Mouse (Mus musculus) heart, embryonic 11.5 days (tissue): Measurements from ENCODE around the gene Prr5l. TPM values are rescaled to one million over a fixed set of nuclear protein-coding genes. Genes with fewer than 3 reads are reported as not detected.
"Not testable (repeated sequence)": the region's sequence is repeated elsewhere in the genome, so short reads cannot be mapped to it uniquely, and the experiment has no call there.

Experiments
- ATAC-seq: fragments of 200-750 bp; cut with Nextera tagmentation; replicated peaks from 2 replicates; pipeline ENCODE4 v1.8.0; 2017; ENCODE audit warnings: moderate library complexity; ENCODE audit not compliant: insufficient number of reproducible peaks, low FRiP score, low TSS enrichment
- H3K27ac ChIP-seq: fragments of 300-500 bp; sonication (generic); 2 replicates; pipeline ENCODE4 v1.5.1; 2014; ENCODE audit warnings: mild to moderate bottlenecking, low read depth, low read length
- H3K27me3 ChIP-seq: fragments of 300-500 bp; sonication (generic); 2 replicates; pipeline ENCODE4 v1.6.1; 2014; ENCODE audit warnings: mild to moderate bottlenecking, low read length, mixed read lengths; ENCODE audit not compliant: control insufficient read depth, insufficient read depth
- H3K36me3 ChIP-seq: fragments of 300-500 bp; sonication (generic); 2 replicates; pipeline ENCODE4 v1.6.1; 2014; ENCODE audit warnings: mild to moderate bottlenecking, low read length, moderate library complexity, mixed read lengths; ENCODE audit not compliant: control insufficient read depth, insufficient read depth
- H3K4me1 ChIP-seq: fragments of 300-500 bp; sonication (generic); 2 replicates; pipeline ENCODE4 v1.6.1; 2014; ENCODE audit warnings: low read length; ENCODE audit not compliant: control insufficient read depth, insufficient read depth
- H3K4me2 ChIP-seq: fragments of 300-500 bp; sonication (generic); 2 replicates; pipeline ENCODE4 v1.6.1; 2014; ENCODE audit warnings: mild to moderate bottlenecking, moderate library complexity
- H3K4me3 ChIP-seq: fragments of 300-500 bp; sonication (generic); 2 replicates; pipeline ENCODE4 v1.5.1; 2014; ENCODE audit warnings: low read depth, low read length
- H3K9ac ChIP-seq: fragments of 300-500 bp; sonication (generic); 2 replicates; pipeline ENCODE4 v1.6.1; 2014; ENCODE audit warnings: mild to moderate bottlenecking, low read depth, low read length, moderate library complexity
- H3K9me3 ChIP-seq: fragments of 300-500 bp; sonication (generic); replicated peaks from 2 replicates; pipeline ENCODE4 v1.6.1; 2016; ENCODE audit warnings: low read length; ENCODE audit not compliant: control insufficient read depth
- WGBS: fragments of 180-500 bp; shearing (Covaris S2); extraction: QIAGEN DNeasy Blood & Tissue Kit; methylation state at CpG from one replicate; pipeline ENCODE4 v1.1.7; 2014; ENCODE audit not compliant: insufficient replicate concordance; 5-methylcytosine and 5-hydroxymethylcytosine counted together
- polyA plus RNA-seq: library from polyadenylated mRNA; unstranded; fragments of >200 nt; fragmentation: Nextera tagmentation; extraction: Ambion mirVana; gene quantifications from 2 replicates; pipeline ENCODE4 v1.2.1, GENCODE M21; 2014

Gene Prr5l
- polyA plus RNA-seq, 1 experiment from 2014 or later: 9.2 TPM

DNA sequence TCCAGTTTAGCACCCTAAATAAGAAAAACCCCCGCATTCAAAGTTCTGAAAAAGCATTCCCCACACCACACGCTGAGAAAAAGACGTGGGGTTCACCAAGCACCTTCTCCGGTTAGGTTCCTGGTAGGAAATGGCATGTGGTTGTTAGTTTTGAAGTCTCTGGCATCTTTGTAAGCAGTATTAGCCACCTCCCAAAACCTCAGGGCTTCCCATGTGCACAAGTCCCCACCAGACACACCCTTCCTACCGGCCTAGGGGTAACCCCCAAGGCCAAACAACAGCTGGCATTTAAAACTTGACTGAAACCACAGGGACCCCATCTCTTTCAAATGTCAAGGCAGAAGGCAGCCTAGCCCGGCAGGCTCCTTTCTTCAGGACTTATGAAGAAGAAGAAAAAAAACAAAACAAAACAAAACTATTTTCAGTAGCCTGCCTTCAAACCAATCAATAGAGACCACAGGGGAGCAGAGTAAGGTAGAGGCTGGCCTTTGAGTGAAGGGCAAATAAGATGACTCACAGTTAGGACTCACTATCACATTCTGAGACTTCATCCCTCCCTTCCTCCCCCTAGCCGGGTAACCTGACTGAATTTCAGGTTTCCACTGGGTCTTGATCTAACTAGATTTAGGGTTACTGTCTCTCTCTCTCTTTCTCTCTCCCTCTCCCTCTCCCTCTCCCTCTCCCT is 126.6 kb downstream of the Prr5l start:
- Histone ChIP-seq H3K9me3 (no peaks in the 10 kb centered on the region), H3K27ac (no peak overlapping the region), H3K27me3 (no peaks in the 10 kb centered on the region), H3K4me3 (no peak overlapping the region), H3K9ac (no peak overlapping the region), H3K36me3 (no peaks in the 10 kb centered on the region), H3K4me2 (no peak overlapping the region), H3K4me1 (peaks cover 16% of the 10 kb centered on the region)
- ATAC-seq: no peak
- 37% methylated on average over 7 of the region's 7 CpGs for WGBS

DNA sequence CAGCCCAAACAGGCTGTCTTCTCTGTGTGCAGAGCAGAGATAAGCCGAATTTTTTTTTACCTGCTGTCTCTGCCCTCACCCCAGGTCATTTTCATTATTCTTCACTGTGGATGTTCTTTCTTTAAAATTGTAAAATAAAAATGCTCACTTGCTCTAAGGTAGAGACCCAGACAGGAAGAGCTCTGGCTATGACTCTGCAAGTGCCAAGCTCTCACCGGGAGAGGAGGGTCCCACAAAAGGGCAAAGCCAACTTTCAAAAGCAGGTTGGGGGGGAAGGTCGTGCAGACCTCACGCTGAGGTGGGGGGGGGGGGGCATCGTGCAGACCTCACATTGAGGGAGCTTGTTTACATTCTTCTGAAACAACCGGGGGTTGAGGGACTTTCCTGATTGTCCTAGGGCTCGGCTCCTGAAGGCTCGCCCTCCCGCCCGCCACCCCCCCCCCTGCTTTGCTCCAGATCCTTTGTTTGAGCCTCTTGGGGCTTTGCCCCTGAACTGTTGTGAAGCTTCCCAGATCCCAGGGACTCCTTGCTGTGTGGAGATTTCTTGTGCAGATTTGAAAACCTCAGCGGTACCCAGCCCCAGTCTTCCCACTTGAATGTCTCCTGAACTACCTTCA is 127.8 kb downstream of the Prr5l start:
- Histone ChIP-seq H3K4me3 (peak overlapping the region; percentile 21; the same call in 1 of the 2 replicates), H3K4me1 (peaks cover 20% of the 10 kb centered on the region), H3K27ac (no peak overlapping the region), H3K36me3 (no peaks in the 10 kb centered on the region), H3K4me2 (peak overlapping the region; percentile 60), H3K27me3 (no peaks in the 10 kb centered on the region), H3K9me3 (no peaks in the 10 kb centered on the region), H3K9ac (0 out of 2 replicates have a peak overlapping the region, but pooled peaks have one; percentile 63)
- 7% methylated on average over 11 of the region's 11 CpGs for WGBS
- no peak for ATAC-seq

DNA sequence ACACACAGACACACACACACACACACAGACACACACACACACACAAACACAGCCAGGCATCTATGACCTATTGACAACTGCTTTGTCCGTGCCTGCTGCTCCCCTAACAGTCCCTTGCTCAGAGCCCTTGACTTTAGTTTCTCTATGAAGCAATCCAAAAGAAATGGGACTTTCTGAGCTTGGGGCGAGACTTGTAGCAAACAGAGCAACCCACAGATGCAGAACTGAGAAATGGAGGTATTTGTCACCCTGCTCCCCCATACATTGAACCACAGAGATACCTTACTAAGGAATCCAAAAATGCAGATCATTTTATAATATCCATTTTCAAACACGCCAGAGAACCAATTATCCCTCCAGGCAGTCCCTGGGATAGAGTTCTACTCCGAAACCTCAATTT is 128.4 kb downstream of the Prr5l start:
- 66% methylated on average over 4 of the region's 4 CpGs for WGBS

DNA sequence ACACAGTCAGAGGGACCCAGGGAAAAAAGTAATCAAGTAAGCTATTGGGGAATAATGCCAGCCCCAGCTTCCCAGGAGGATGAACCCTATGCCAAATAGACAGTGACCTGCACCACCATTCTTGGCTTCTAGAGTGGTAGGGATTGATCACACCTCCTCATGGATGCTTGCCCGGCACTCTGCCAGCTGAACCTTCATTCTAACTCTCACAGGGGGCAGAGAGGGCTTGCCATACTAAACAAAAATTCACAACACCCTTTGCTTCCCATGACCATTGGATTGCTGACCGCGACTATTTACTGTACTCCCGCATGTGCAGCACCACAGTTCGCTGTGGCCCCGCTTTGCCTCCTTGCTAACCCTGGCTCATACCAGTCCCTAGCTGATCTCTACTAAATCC is 129.8 kb downstream of the Prr5l start:
- Histone ChIP-seq H3K4me1 (peaks cover 20% of the 10 kb centered on the region), H3K9ac (no peak overlapping the region), H3K4me2 (no peak overlapping the region), H3K27me3 (no peaks in the 10 kb centered on the region), H3K36me3 (no peaks in the 10 kb centered on the region), H3K27ac (no peak overlapping the region), H3K9me3 (no peaks in the 10 kb centered on the region), H3K4me3 (no peak overlapping the region)
- ATAC-seq: no peak
- 86% methylated on average over 6 of the region's 6 CpGs for WGBS

More for the DNA sequence above, 128.4 kb downstream of the Prr5l start:
- Histone ChIP-seq H3K4me2 (no peak overlapping the region), H3K4me1 (peaks cover 20% of the 10 kb centered on the region), H3K27me3 (no peaks in the 10 kb centered on the region), H3K9me3 (no peaks in the 10 kb centered on the region), H3K27ac (no peak overlapping the region), H3K4me3 (no peak overlapping the region), H3K9ac (no peak overlapping the region), H3K36me3 (no peaks in the 10 kb centered on the region)
- ATAC-seq: no peak

DNA sequence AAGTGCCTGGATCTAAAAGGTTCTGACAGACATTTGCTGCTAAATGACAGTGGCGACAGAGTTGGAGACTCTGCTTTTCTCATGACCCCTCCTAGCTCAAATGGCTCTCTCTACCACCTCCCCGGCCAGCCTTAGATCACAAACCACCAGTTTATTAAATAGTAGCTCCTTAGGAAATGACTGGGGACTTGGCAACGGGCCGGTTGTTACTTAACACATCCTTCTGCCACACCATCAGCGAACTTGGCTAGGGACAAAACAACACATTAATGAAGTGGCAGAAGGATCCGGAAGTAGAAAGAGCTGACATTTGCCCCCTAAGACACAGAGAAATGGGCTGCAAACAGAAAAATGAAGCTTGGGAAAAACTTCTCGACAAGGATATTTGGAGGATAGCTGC is 130.4 kb downstream of the Prr5l start:
- Histone ChIP-seq H3K36me3 (no peaks in the 10 kb centered on the region), H3K4me3 (no peak overlapping the region), H3K27me3 (no peaks in the 10 kb centered on the region), H3K9ac (no peak overlapping the region), H3K4me1 (peaks cover 20% of the 10 kb centered on the region), H3K4me2 (no peak overlapping the region), H3K27ac (no peak overlapping the region), H3K9me3 (no peaks in the 10 kb centered on the region)
- WGBS: 65% methylated on average over 7 of the region's 7 CpGs
- ATAC-seq: no peak

DNA sequence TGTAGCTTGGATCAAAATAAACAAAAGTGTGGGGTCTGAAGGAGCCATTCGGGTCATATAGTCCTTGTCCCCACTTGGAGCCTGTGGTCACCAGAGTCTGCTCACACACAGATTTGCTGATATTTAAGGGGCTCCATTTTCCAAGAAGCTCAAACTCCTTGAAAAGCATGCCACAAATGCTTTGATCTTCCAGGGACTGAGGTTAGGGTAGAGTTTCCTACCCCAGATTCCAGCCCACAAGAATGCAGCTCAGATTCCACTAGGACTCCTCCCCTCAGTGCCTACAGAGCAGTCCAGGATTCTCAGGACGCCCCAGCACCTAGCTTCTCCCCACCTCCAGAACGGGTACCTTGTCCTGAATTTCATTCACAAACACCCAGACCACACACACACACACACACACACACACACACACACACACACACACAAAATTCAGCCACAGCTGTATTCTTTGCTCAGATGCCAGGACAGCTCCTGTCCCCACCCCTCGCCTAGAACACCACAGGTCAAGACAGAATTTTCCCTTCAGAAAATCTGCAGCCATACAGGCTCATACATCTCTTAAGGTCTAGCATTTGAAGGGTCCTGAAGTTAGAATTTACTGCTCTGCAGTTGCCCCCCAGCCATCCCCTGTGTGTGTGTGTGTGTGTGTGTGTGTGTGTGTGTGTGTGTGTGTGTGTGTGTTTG is 131.4 kb downstream of the Prr5l start:
- 13% methylated on average over 4 of the region's 4 CpGs for WGBS
- Histone ChIP-seq H3K27ac (peak overlapping the region; percentile 46), H3K4me3 (no peak overlapping the region), H3K27me3 (no peaks in the 10 kb centered on the region), H3K36me3 (no peaks in the 10 kb centered on the region), H3K9me3 (no peaks in the 10 kb centered on the region), H3K9ac (no peak overlapping the region), H3K4me2 (no peak overlapping the region), H3K4me1 (peaks cover 20% of the 10 kb centered on the region)
- ATAC-seq: no peak

DNA sequence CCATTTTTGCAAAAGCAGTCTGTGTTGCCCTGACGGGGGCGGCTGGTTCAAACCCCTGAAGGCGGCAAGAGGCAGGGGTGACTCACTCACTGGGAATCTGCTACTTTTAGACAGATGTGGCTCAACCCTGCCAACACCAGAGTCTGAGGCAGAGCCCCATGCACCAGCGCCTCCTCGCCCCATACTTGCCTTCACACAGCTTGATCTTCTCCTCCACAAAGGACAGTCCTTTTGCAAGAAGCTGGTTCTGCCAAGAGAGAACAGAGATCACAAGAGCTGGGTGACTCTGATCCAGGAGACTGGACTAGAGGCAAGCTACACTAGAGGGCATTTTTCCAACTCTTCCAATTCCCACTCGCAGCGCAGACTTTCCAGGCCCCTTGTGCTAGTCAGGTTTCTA is 136.3 kb downstream of the Prr5l start:
- peaks cover 7% of the 10 kb centered on the region for H3K4me1 ChIP-seq
- H3K9me3 ChIP-seq: no peaks in the 10 kb centered on the region
- no peak overlapping the region for H3K27ac ChIP-seq
- H3K36me3 ChIP-seq: no peaks in the 10 kb centered on the region
- H3K27me3 ChIP-seq: no peaks in the 10 kb centered on the region
- no peak overlapping the region for H3K4me2 ChIP-seq
- no peak overlapping the region for H3K9ac ChIP-seq
- no peak overlapping the region for H3K4me3 ChIP-seq
- 68% methylated on average over 7 of the region's 7 CpGs for WGBS
- 0 out of 2 replicates have a peak, but pooled peaks have one; percentile 22 for ATAC-seq

DNA sequence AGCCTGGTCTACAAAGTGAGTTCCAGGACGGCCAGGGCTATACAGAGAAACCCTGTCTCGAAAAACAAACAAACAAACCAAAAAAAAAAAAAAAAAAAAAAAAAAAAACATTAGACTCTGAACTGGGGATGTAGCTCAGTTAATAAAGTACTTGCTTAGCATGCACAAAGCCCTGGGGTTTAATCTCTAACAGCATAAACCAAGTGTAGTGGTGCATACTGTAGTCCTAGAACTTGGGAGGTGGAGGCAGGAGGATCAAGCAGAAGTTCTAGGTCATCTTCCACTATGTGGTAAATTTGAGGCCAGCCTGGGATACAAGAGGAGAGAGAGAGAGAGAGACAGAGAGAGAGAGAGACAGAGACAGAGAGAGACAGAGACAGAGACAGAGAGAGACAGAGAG is 137.2 kb downstream of the Prr5l start:
- not testable (repeated sequence) for H3K4me2 ChIP-seq, H3K36me3 ChIP-seq, H3K27me3 ChIP-seq, ATAC-seq, H3K4me1 ChIP-seq, H3K9me3 ChIP-seq, H3K9ac ChIP-seq, H3K27ac ChIP-seq, H3K4me3 ChIP-seq
- WGBS: 90% methylated on average over 2 of the region's 2 CpGs
